Mouse (Mus musculus) forebrain, embryonic 13.5 days (tissue): Measurements from ENCODE around the gene Acvr2a. TPM values are rescaled to one million over a fixed set of nuclear protein-coding genes. Genes with fewer than 3 reads are reported as not detected.

Source experiments
- ATAC-seq: fragments of 200-750 bp; cut with Nextera tagmentation; 2 replicates; pipeline ENCODE4 v1.8.0; 2017
- H3K27ac ChIP-seq: fragments of 300-500 bp; sonication (generic); 2 replicates; pipeline ENCODE4 v1.5.1; 2015; ENCODE audit warnings: inconsistent platforms, mild to moderate bottlenecking, moderate library complexity
- H3K27me3 ChIP-seq: fragments of 300-500 bp; sonication (generic); 2 replicates; pipeline ENCODE4 v1.6.1; 2015; ENCODE audit warnings: mild to moderate bottlenecking, inconsistent platforms
- H3K36me3 ChIP-seq: fragments of 300-500 bp; sonication (generic); 2 replicates; pipeline ENCODE4 v1.6.1; 2015; ENCODE audit warnings: mild to moderate bottlenecking, inconsistent platforms; ENCODE audit not compliant: poor library complexity, severe bottlenecking
- H3K4me1 ChIP-seq: fragments of 300-500 bp; sonication (generic); 2 replicates; pipeline ENCODE4 v1.6.1; 2015; ENCODE audit warnings: inconsistent platforms
- H3K4me2 ChIP-seq: fragments of 300-500 bp; sonication (generic); 2 replicates; pipeline ENCODE4 v1.6.1; 2015; ENCODE audit warnings: inconsistent platforms, mild to moderate bottlenecking, moderate library complexity
- H3K4me3 ChIP-seq: fragments of 300-500 bp; sonication (generic); 2 replicates; pipeline ENCODE4 v1.5.1; 2015; ENCODE audit warnings: mild to moderate bottlenecking, inconsistent platforms
- H3K9ac ChIP-seq: fragments of 300-500 bp; sonication (generic); 2 replicates; pipeline ENCODE4 v1.6.1; 2015; ENCODE audit warnings: mild to moderate bottlenecking, inconsistent platforms
- H3K9me3 ChIP-seq: fragments of 300-500 bp; sonication (generic); replicated peaks from 2 replicates; pipeline ENCODE4 v1.6.1; 2016; ENCODE audit warnings: inconsistent platforms
- WGBS: fragments of 180-500 bp; shearing (Covaris S2); methylation state at CpG from one replicate; pipeline ENCODE4 v1.1.7; 2015; 5-methylcytosine and 5-hydroxymethylcytosine counted together
- polyA plus RNA-seq: library from polyadenylated mRNA; unstranded; fragments of >200 nt; fragmentation: Nextera tagmentation; extraction: Ambion mirVana; gene quantifications from 2 replicates; pipeline ENCODE4 v1.2.1, GENCODE M21; 2015

Acvr2a gene
- 27.8 and 35.2 TPM in 2 replicates for polyA plus RNA-seq

DNA sequence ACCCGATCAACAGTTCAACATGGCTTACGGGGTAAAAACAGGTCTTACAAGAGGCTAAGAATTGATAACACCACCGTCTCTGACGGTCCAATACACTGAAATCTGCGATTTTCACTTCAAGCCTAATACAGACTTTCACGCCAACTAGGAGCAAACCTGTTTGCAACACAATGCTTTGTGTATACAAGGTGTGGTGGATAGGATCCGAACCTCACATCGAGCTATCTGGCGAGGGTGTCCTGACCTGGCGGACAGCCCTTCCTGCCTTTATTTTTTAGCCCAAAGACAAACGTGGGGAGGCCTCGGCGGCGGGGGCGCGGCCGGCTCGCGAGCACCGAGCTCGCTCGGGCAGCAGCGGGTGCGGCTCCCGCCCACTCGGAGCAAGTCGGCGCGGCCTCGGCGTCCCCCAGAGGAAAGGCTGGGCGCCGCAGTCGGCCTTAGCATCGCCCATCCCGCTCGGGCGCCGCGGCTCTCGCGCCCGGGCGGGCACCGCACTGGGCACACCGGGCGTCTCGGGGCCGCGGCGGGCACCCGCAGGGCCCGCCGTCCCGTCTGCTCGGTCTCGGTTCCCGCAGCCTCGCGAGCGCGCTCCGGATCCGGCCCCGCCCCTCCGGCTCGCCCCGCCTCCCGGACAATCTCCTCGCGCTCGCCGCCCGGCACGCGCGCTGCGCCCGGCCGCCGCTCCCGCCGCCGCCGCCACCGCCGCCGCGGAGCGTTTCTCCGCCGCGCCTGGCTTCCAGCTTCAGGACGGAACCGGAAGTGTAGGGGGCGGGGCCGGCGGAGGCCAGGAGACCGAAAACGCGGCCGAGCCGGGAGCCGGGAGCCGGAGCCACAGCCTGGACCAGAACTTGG is at the start of gene Acvr2a:
TSS of gene Acvr2a (plus strand) at position 739 of the 852 bp plus-strand sequence.
- no peaks in the 10 kb centered on the region for H3K27me3 ChIP-seq
- WGBS = under 1% methylated on average over 74 of the region's 105 CpGs
- H3K4me2 ChIP-seq = peak within 1 kb of the TSS; percentile 71
- no peaks in the 10 kb centered on the region for H3K36me3 ChIP-seq
- H3K9me3 ChIP-seq = no peaks in the 10 kb centered on the region
- peak within 1 kb of the TSS; percentile 98 for H3K27ac ChIP-seq
- peak; percentile 92 for ATAC-seq
- peak within 1 kb of the TSS; percentile 86 for H3K4me3 ChIP-seq
- H3K9ac ChIP-seq = peak within 1 kb of the TSS; percentile 92
- peaks cover 30% of the 10 kb centered on the region for H3K4me1 ChIP-seq

DNA sequence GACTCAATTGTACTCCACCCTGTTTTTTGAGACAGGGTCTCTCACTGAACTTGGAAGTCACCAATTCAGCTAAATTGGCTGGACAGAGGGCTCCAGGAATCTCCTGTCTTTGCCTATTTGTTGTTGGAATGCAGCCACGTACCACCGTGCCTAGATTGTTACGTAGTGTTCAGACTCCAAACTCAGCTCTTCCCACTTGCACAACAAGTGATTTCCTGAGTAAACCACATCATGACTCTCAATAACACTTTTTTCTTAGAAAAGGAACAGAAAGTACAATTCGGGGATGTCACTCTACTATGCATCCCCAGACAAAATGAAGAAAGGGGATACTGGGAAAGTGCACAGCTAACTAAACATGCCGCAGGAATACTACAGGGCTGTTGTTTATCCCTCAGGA is 47.4 kb upstream of the Acvr2a start:
- Histone ChIP-seq H3K36me3 (no peaks in the 10 kb centered on the region), H3K4me2 (no peak overlapping the region), H3K9me3 (no peaks in the 10 kb centered on the region), H3K4me1 (no peaks in the 10 kb centered on the region), H3K4me3 (no peak overlapping the region), H3K27me3 (no peaks in the 10 kb centered on the region), H3K9ac (no peak overlapping the region), H3K27ac (no peak overlapping the region)
- 90% methylated on average over 5 of the region's 5 CpGs for WGBS
- no peak for ATAC-seq

DNA sequence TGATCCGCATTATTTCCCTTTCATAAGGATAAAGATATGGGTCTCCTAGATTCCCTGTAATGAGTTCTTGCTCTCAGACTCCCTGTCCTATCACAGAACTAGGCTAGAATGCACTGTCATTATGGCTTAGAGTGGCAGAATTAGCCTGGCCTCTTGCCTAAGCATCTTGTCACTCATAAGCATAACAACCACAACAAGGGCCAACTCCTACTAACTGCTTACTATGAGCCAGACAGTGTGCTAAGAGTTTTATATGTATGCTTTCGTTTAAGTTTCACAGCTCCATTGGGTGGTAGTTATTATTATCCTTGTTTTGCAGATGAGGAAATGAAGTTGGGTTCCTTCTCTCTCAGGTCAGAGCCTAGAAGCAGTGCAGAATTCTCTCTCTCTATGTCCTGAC is 46.1 kb upstream of the Acvr2a start:
- H3K4me2 ChIP-seq = no peak overlapping the region
- H3K9ac ChIP-seq = no peak overlapping the region
- no peaks in the 10 kb centered on the region for H3K36me3 ChIP-seq
- ATAC-seq = peak; percentile 82; the same call in 1 of the 2 replicates
- H3K27ac ChIP-seq = no peak overlapping the region
- no peaks in the 10 kb centered on the region for H3K9me3 ChIP-seq
- H3K4me3 ChIP-seq = no peak overlapping the region
- no peaks in the 10 kb centered on the region for H3K27me3 ChIP-seq
- WGBS = 93% methylated on average over 2 of the region's 2 CpGs
- H3K4me1 ChIP-seq = no peaks in the 10 kb centered on the region

DNA sequence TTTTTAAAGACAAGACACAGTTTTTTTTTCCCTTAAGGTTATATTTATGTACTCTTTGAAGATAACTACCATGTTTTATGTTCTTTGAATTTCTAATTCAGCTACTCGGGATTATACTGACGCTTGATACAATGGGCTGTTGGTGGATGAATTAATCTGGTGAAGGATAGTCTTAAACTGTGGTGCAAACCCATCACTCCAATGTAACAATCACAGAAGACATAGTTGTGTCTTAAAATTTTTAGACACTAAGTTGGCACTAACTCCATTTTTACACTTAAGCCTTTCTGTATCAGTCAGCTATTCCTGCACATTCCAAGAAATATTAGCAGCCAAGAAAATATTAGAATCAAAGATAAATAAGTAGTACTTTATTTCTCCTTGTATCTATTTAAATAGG is 45.7 kb upstream of the Acvr2a start:
- ATAC-seq = no peak
- Histone ChIP-seq H3K4me2 (no peak overlapping the region), H3K4me3 (no peak overlapping the region), H3K9ac (no peak overlapping the region), H3K27ac (no peak overlapping the region), H3K27me3 (no peaks in the 10 kb centered on the region), H3K36me3 (no peaks in the 10 kb centered on the region), H3K4me1 (no peaks in the 10 kb centered on the region), H3K9me3 (no peaks in the 10 kb centered on the region)
- WGBS = 80% methylated on average over 2 of the region's 2 CpGs

DNA sequence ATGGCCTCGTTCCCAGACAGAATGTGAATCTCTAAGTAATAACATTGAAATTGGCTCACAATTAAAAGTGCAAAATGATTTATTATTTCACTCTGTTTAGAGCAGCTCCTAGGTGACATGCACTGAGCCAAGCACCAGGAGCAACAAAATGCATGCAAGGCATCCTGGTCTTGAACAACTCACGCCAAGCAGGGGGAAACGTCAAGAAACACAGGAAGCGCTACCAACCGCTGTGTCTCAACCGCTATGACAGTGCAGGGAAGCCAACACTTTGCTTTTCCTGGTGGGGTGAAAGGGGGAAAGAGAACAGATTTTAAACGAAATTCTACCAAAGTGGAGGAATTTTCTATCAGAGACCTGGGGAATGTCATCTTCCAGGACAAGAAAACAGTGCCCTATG is 43.8 kb upstream of the Acvr2a start:
- Histone ChIP-seq H3K4me1 (no peaks in the 10 kb centered on the region), H3K27ac (no peak overlapping the region), H3K36me3 (no peaks in the 10 kb centered on the region), H3K9ac (no peak overlapping the region), H3K27me3 (no peaks in the 10 kb centered on the region), H3K4me3 (no peak overlapping the region), H3K4me2 (no peak overlapping the region), H3K9me3 (no peaks in the 10 kb centered on the region)
- 83% methylated on average over 7 of the region's 7 CpGs for WGBS
- ATAC-seq = no peak

DNA sequence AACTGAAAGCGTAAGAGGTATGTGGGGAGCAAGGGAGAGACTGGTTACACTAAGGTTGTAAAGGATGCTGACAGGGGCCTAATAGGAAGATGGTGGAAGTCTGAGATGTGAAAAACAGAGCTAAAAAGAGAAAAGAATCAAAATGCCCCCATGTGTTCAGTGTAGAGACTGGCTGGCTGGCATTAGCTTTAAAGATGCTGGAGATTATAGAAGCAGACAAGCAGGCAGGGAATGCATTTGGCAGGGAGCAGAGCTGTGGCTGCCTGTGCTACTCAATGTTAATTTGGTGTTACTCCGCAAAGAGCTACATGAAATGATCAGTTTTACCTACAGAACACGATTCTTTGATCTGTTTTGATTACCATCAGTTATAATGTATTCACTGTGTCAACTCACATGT is 43.3 kb upstream of the Acvr2a start:
- H3K36me3 ChIP-seq = no peaks in the 10 kb centered on the region
- no peak overlapping the region for H3K4me3 ChIP-seq
- ATAC-seq = no peak
- H3K4me1 ChIP-seq = no peaks in the 10 kb centered on the region
- H3K27me3 ChIP-seq = no peaks in the 10 kb centered on the region
- 80% methylated on average over 3 of the region's 3 CpGs for WGBS
- no peak overlapping the region for H3K4me2 ChIP-seq
- H3K9ac ChIP-seq = no peak overlapping the region
- no peaks in the 10 kb centered on the region for H3K9me3 ChIP-seq
- H3K27ac ChIP-seq = no peak overlapping the region

DNA sequence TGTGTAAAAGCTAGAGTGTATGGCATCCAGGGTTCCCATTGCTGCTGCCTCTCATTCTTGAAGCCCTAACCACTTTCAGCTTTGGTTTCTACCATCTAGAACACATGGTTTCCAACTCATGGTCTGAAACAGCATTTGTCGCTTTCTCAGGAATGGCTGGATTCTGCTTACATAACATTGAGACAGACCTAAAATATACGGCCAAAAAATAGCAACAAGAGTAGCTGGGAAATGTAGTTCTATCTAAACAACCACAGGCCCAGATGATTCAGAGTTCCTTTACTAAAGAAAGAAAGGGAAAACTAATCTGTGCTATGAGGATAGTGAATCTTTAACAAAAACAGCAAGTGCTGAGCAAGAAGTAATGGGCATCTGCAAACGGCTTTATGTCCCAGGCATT is 38.6 kb upstream of the Acvr2a start:
- no peak overlapping the region for H3K4me2 ChIP-seq
- H3K4me3 ChIP-seq = no peak overlapping the region
- H3K9me3 ChIP-seq = no peaks in the 10 kb centered on the region
- no peaks in the 10 kb centered on the region for H3K36me3 ChIP-seq
- no peak for ATAC-seq
- 95% methylated on average over 3 of the region's 3 CpGs for WGBS
- H3K4me1 ChIP-seq = no peaks in the 10 kb centered on the region
- H3K27me3 ChIP-seq = no peaks in the 10 kb centered on the region
- H3K9ac ChIP-seq = no peak overlapping the region
- H3K27ac ChIP-seq = no peak overlapping the region

DNA sequence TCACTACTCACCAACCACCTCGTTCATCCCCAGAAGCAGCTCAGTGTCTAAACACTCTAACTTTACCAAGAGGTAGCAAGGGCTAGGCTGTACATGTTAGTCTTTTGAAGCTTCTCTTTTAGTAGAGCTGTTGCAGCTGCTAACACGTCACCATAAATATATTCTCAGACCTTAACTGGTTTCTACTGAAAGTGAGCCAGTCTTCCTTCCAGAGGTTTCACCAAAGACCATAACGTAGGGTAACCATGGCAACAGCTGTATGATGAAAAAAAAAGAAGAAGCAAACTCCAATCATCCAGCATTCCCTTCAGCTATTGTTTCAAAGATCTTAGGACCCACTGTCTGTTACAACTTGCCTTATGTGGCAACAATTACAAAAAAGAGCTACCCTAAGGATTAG is 25.0 kb upstream of the Acvr2a start:
- 0 out of 2 replicates have a peak, but pooled peaks cover 8% of the 10 kb centered on the region for H3K9me3 ChIP-seq
- ATAC-seq = no peak
- no peaks in the 10 kb centered on the region for H3K27me3 ChIP-seq
- no peak overlapping the region for H3K27ac ChIP-seq
- no peak overlapping the region for H3K9ac ChIP-seq
- no peaks in the 10 kb centered on the region for H3K4me1 ChIP-seq
- WGBS = 67% methylated on average over 3 of the region's 3 CpGs
- H3K4me2 ChIP-seq = no peak overlapping the region
- no peaks in the 10 kb centered on the region for H3K36me3 ChIP-seq
- no peak overlapping the region for H3K4me3 ChIP-seq

DNA sequence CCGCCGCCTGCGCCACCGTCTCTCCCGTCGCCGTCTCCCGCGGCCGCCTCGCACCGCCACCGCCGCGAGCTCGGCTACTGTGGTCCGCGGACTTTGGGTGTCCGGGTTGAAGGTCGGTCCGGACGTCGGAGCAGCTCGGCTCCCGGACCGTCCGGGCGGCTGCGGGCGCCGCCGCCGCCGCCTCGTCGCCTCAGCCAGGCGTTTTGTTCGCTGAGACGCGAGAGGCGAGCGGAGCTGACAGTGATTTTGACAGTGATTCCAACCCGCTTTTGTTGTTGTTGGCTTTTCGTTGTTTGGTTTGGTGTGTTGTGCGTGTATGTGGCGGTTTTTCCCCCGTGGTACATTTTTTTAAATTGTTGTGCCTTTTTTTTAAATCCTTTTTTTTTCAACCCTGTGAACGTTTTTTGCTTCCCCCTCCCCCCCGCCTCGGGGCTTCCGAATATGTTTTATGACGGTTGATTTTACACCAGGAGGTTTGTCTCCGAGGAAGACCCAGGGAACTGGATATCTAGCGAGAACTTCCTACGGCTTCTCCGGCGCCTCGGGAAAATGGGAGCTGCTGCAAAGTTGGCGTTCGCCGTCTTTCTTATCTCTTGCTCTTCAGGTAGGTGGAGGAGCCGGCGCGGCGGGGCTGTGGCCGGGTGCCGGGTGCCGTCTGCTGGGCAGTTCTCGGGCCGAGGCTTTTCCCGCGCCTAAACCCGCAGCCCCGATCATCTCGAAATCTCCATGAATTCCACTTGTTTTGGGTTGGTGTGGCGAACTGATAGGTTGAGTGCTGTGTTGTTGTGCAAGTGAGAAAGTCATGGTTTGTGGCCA is 522 bp downstream of the Acvr2a start:
- peak overlapping the region; percentile 92 for H3K9ac ChIP-seq
- no peaks in the 10 kb centered on the region for H3K36me3 ChIP-seq
- H3K4me3 ChIP-seq = peak overlapping the region; percentile 86
- H3K9me3 ChIP-seq = no peaks in the 10 kb centered on the region; the same call in 1 of the 2 replicates
- H3K27ac ChIP-seq = peak overlapping the region; percentile 98
- peaks cover 30% of the 10 kb centered on the region for H3K4me1 ChIP-seq
- peak; percentile 5; the same call in 1 of the 2 replicates for ATAC-seq
- WGBS = 0% methylated on average over 76 of the region's 76 CpGs
- H3K4me2 ChIP-seq = peak overlapping the region; percentile 71
- no peaks in the 10 kb centered on the region for H3K27me3 ChIP-seq

DNA sequence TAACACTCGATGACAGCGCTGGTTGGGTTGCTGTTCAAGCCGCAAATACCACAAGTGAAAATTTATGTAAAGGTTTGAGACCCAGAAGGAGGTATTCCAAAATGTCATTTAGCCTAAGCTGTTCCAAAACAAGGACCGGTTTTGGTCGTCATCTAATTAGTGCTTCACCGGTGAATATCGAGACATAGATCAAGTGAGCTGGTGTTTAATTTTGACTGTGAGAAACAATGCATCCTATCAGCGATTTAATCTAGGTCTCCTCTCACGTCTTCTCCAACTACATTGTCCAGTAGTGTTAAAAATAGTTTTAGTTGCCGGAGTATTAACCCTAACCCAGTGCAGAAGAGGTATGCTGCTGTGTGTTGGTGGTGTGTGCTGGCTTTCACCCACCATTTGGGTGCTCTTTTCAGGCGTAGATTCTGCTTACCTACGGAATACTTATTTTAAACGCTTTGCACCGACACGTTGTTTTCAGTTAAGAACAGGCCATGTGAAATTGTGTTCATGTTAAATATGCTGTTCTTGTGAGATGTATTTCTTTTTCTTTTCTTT is 1.2 kb downstream of the Acvr2a start:
- peak overlapping the region; percentile 98; the same call in 1 of the 2 replicates for H3K27ac ChIP-seq
- H3K4me2 ChIP-seq = peak overlapping the region; percentile 71
- peak overlapping the region; percentile 92 for H3K9ac ChIP-seq
- peaks cover 30% of the 10 kb centered on the region for H3K4me1 ChIP-seq
- 1% methylated on average over 15 of the region's 15 CpGs for WGBS
- H3K9me3 ChIP-seq = no peaks in the 10 kb centered on the region; the same call in 1 of the 2 replicates
- no peak for ATAC-seq
- H3K36me3 ChIP-seq = no peaks in the 10 kb centered on the region
- no peaks in the 10 kb centered on the region for H3K27me3 ChIP-seq
- peak overlapping the region; percentile 86 for H3K4me3 ChIP-seq

DNA sequence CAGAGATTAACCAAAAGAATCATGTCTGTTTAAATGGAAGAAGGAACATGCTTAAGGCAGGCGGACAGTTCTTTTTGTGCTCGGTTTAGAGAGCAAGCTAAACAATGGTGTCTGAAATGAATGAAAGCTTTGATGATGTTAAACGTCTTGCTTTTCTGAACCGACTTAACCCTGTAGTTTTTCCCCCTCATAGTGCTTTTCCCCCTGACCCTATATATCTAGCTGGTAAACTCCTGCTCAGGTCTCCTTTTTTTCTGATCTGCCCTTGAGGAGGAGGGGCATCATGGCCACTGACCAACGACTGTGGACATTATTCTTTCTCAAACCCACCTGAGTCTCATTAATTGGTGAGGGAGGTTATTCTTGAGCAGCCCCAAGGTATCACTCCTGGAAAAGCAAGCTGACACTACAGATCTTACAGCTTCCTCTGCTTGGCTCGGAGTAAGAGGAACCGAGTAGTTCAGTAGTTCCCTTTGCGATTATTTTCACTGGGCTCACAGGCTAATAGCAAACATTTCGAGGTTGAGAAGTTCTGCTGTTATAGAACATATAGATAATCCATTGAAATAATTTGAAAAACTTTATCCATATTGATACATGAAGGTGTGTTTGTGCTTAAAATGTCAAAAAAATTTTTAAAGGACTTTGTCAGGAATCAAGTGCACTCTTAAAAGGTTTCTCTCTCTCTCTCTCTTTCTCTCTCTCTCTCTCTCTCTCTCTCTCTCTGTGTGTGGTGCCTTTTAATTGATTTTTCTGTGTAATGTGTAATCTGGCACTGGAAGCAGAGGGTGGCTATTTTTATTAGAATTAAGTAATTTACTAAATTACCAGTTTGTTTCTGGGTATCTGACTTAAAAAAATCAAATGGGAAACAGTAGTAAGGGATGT is 2.5 kb downstream of the Acvr2a start:
- H3K4me3 ChIP-seq = peak overlapping the region; percentile 86
- H3K27ac ChIP-seq = no peak overlapping the region; the same call in 1 of the 2 replicates
- WGBS = 17% methylated on average over 9 of the region's 9 CpGs

More for the DNA sequence above, 2.5 kb downstream of the Acvr2a start:
- H3K4me1 ChIP-seq = peaks cover 30% of the 10 kb centered on the region
- no peaks in the 10 kb centered on the region for H3K27me3 ChIP-seq
- no peaks in the 10 kb centered on the region for H3K36me3 ChIP-seq
- ATAC-seq = no peak
- peak overlapping the region; percentile 71 for H3K4me2 ChIP-seq
- no peaks in the 10 kb centered on the region; the same call in 1 of the 2 replicates for H3K9me3 ChIP-seq
- H3K9ac ChIP-seq = peak overlapping the region; percentile 92
